Mouse (Mus musculus) layer of hippocampus, postnatal 25 days (tissue): ENCODE results near the gene Vmn1r61. TPM values are rescaled to one million over a fixed set of nuclear protein-coding genes. Genes with fewer than 3 reads are reported as not detected.

Source experiments
- DNase-seq, 2 experiments: peaks; one replicate each; pipeline ENCODE4 v3.0.0; 2022; ENCODE audit warnings: mixed read lengths in 2 of 2, low spot score in 1 of 2; ENCODE audit errors: extremely low spot score in 1 of 2
- total RNA-seq, 2 experiments: library from RNA; stranded (reverse); gene quantifications; 2 replicates each; pipeline ENCODE4 v1.2.3; 2021

The Vmn1r61 gene
- total RNA-seq, result not detected

DNA sequence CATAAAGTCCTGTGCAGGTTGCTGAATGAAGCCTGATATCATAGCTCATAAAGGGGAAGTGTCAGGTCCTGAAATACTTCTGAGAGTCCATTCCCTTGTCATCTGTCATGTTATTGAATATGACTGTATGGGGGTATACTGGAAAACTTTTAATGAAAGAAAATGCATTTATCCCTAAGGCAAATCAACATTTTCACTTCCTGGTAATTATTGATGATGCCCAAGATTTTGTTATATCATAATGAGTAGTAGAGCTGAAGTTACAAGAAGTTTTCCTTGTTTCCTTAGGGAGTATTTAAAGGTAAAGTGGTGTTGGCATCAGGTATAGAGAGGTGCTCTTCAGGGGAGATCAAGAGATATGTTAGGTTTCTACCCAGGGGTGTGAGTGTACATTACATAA lies at the start of gene Vmn1r61:
TSS of gene Vmn1r61 (minus strand) at position 101 of the 400 bp plus-strand sequence.
- DNase-seq, result no peak

Other genes starting within 250 kb of the Vmn1r61 start
- not detected for gene Vmn1r58, start 199.9 kb downstream of the Vmn1r61 start, total RNA-seq
- gene Vmn1r59, start 156.5 kb downstream of the Vmn1r61 start, total RNA-seq, result not detected
- not detected for gene Vmn2r28, start 119.3 kb downstream of the Vmn1r61 start, total RNA-seq
- gene Vmn1r60, start 66.0 kb downstream of the Vmn1r61 start, total RNA-seq, result not detected
- gene Vmn1r62, start 60.3 kb upstream of the Vmn1r61 start, total RNA-seq, result not detected
- gene Vmn1r63, start 192.2 kb upstream of the Vmn1r61 start, total RNA-seq, result not detected